Mouse (Mus musculus) cerebellum, adult 2 months (tissue): ENCODE results near the gene Cd3d.

ENCODE experiments used
- CTCF ChIP-seq: fragments of 200-500 bp; IDR thresholded peaks from 2 replicates; pipeline ENCODE4 v1.5.1; 2011; ENCODE audit warnings: low read depth, mild to moderate bottlenecking, control low read depth, low read length, moderate library complexity, borderline replicate concordance; ENCODE audit not compliant: insufficient read depth
- POLR2A ChIP-seq: fragments of 200-500 bp; IDR thresholded peaks from 2 replicates; pipeline ENCODE4 v1.6.1; 2011; ENCODE audit warnings: low read length, control low read depth, borderline replicate concordance; ENCODE audit not compliant: insufficient read depth

DNA sequence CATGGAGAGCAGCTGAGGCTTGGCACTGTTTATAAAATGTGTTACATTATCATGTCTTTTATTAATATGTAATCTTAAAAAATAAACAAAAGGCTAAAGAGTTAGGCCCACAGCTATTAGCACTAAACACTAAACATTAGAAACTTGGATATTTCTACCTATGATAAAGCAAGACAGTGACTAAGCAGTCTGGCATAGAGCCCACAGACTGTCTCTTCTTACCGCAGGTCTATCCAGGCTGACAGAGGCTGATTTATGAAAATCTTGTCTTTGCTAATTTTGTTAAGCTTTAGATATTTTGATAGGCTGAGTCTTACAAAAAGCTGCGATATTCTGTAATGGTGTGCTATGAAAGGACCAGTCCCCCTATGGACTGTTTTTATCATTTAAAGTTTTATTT, 11.7 kb downstream of the Cd3d start:
- TF ChIP-seq POLR2A, result no peak
- TF ChIP-seq CTCF, result no peak
